Mouse (Mus musculus) thymus, adult 18-20 months (tissue): ENCODE measurements around the gene Tifab.

ENCODE experiments used
- DNase-seq, 2 experiments: peaks; one replicate each; pipeline ENCODE4 v3.0.0; 2022; ENCODE audit warnings: mixed read lengths in 2 of 2

Tifab gene

DNA sequence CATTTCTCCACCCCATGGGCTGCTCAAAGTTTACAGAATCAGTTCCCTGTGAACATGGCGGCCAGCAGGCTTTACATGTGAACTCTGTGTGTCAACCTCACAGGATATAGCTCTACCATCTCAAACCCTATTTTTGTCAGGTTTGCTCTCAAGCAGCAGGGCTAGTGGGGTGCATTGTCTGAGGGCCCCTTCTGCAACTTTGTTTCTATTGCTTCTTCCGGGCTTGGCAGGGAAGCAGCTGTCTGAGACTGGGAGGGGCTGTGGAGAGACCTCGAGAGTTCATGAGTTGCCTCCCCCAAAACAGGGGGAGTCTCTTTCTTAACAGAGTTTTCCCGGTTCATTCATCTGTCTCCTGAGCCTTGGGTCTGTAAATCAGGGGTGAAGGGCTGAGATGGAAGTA, 2.8 kb downstream of the Tifab start:
- DNase-seq, result peak; percentile 48 to 66

DNA sequence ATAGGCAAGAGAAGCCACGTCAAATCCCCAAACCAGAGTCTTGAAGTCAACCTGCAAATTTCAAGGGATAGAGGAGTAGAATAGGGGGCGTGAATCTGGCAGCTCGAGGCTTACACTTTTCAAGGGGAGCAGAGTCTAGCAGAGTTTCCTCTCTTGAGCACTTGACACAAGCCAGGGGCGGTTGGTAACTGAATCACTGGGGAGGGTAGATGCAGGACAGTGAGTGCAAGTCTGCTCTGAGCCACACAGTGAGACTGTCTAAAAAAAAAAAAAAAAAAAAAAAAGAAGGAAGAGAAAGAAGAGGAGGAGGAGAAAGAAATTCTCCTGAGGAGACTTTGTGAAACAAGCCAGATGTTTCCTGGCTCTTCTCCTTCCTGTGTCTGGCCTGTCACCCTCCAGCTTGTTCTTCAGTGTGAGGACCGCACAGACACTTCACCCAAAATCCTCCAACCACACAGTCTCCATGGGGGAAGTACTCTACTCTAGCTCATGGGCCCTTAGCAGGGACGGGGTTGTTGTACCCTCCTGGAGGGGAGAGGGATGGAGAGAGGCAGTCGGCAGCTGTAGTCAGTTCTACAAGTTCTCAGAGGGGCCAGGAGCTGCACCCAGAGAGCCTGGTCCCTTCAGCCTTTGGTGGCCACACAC, 5.7 kb downstream of the Tifab start:
- DNase-seq, result no peak

DNA sequence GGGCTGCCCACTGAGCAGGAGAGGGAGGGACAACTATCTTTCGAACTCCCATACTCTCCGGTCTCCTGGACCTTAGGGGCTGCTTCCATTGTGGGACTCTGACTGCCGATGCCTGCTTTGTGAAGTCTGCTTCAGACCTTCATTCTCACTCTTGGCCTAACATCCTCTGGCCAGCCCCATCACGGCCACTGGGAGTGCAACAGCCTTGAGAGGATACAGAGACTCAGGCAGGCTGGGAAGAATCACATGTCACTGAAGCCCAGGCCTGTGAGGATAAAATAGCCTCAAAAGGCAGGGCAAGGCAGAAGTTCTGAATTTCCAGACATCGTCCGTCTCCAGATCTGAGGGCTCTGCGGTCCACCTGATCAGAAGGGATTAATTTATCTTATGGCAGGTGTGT, 6.6 kb downstream of the Tifab start:
- no peak for DNase-seq

DNA sequence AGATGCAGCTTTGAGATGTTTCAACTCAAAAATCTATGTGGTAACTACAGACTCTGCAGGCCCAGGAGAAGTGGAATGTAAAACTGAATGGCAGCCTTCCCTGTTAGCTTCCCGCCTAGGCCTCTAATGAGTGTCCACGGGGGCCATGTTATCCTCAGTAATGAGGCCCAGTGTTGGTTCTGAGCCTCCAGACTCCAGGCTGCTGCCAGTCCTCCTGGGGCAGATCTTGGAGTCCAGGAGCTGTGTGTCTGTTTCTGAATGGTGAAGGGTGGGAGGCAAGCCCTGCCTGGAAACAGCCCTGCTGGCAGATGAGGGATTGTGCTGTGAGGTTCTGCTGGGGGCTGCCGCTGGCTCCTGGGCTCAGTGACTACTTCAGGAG, 10.3 kb downstream of the Tifab start:
- no peak for DNase-seq

DNA sequence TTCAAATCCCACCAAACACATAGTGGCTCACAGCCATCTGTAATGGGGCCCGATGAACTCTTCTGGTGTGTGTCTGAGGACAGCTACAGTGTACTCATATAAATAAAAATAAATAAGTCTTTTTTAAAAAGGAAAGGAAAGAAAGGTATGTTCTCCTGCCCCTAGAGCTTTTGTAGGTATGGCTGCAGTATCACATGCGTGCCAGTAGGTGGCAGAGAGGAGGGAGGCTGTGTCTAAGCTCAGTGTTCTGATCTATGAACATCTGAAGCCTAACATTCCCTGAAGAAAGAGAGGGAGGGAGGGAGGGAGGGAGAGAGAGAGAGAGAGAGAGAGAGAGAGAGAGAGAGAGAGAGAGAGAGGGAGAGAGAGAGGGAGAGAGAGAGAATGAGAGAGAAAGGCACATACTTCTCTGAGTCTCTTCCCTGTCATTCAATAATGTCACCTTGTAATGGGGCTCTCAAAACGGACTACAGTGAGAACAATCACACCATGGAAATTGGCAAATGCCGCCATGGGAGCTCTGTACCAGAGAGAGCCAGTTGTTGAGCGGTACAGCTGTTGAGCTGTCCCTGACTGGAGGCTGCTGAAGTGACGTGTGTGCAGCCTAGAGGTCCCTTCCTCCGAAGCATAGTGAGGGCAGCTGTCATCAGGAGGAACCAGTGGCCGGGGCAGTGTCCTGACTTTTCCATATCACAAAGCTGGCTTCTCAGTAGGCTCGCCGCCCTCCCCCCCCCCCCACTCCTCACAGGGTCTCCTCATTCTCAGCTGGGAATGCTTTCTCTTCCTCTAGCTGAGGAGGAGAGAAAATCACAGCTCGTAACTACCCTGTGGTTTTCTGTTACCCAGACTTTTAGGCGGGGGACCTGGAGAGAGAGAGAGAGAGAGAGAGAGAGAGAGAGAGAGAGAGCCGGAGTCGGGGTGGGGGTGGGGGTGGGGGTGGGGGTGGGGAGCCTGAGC, 11.0 kb downstream of the Tifab start:
- DNase-seq, result no peak

DNA sequence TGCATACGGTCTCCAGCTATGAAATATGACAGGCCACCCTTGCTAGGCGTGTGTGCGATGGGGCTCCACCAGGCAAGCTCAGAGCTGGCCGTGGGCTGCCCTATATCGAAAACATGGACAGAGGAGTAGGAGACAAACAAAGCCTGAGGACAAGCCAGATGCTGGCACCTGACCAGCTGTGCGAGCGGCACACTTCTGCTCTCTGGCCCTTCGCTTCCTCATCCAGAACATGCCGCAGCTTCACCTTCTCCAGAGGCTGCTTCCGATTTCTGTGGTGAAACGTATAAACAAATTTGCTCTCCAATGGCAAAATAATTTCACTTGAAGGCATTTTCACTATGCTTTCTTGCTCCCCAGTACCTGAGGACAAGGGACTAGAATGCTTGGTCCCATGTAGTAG, 13.1 kb downstream of the Tifab start:
- DNase-seq, result no peak

DNA sequence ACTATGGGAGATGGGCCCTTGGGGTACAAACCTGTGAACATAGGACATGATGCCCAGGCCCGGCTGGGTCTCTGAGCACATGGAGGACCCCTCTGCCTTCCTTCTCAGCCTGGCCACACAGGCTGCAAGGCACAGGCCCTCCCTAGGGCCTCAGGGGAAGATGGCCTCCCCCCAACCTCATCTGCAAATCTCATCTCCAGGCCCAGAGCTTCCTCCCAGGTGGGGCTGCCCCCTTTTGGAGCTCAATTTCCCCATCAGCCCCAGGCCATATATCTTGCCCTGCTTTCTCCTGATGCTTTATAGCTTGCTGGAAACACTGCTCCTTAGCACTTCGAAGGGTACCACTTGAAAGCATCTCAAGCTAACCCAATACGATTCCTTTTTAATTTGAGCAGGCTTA, 14.3 kb downstream of the Tifab start:
- no peak for DNase-seq

DNA sequence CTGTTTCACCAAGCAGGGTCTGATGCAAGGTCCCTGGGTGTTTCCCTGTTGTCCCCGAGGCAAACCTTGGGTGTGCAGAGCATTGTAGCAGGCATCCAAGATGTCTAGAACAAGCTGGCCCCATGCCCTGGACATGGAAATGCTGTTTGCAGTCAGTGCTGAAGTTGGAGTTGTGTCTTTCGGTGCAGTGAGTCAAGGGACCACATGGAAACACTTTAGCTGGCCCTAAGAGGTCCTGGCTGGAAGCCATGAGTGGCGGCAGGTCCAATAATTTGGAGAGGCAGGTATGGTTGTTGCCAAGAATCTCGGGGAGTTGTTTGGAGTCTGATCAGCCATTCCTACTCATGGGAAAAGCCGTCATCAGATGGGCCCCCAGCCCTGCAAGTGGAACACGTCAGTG, 14.9 kb downstream of the Tifab start:
- no peak for DNase-seq

DNA sequence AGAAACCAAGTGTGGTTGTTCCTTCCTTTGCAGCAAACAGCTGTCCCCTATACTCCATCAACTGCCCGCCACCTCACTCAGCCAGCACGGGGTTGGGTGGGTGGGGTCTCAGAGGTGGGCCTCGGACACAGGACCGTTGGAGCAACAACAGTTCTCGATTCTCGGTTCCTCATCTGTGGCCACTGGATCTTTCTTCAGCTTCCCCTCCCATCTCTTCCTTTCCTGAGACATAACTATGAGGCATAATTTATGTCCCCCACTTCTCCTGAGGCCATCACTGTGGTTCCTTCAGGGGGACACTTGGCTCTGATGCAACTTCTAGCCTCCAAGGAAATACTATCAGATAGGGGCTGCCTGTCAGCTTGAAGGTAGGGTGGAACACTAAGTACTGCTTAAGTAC, 15.8 kb downstream of the Tifab start:
- DNase-seq, result no peak

DNA sequence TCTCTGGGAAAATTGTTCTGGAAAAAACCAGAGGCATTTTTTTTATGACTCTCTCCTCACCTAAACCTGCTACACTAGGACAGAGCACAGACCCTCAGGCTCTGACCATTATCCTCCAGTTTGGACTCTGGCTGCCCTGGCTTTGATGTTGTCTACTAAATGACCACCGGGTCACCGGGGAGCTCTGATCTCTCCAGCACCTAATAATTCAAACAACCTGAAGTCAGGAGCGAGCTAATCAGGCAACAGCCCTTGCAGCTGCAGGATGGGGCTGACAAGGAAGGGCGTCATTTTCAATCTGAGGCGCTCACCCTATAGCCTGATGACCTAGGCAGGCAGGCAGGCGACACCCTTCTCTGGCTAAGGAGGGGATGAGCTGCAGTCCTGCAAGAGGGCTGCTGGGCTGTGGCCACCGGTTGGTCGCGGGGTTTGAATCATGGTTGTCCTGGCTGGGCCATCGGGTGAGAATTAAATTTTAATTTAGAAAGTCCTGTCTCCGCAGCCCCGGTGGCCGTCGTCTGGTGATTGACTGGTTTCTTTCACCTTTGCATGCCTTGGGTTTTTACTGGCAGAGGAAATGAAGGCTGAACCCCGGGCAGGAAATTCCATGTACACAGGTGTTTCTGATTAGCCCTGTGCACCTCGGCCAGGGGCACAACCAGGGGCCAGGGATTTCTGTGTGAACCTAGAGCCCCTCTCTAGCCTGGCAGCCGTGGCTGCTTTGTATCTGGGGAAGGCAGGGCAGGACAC, 18.9 kb downstream of the Tifab start:
- no peak for DNase-seq

DNA sequence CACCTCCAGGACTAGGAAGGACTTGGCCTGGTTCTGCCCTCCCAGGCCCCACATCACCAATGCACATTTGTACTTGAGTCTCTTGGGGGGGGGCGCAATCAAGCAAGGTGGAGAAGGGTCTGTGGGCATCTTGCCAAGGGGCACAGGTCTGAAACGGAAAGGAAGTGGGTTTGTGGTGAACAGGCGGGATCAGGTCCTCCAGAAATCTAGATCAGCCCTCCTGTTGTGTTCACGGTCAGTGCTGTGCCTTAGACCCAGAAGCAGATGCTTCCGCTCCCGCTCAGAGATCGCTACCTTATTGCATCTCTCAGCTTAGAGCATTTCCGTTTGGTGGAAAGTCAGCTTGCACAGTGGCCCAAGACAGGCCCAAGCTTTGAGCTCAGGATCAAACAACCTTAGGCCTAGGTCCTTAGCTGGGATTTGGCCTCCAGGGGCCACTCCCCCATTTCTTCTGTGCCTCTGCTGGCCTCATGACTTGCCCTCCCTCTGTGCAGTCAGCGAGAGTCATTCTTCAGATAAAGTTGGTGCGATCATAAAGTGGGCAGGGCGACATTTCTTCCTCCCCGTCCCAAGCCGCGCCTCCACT, 19.6 kb downstream of the Tifab start:
- DNase-seq, result peak in 1 of 2 experiments; percentile 49

DNA sequence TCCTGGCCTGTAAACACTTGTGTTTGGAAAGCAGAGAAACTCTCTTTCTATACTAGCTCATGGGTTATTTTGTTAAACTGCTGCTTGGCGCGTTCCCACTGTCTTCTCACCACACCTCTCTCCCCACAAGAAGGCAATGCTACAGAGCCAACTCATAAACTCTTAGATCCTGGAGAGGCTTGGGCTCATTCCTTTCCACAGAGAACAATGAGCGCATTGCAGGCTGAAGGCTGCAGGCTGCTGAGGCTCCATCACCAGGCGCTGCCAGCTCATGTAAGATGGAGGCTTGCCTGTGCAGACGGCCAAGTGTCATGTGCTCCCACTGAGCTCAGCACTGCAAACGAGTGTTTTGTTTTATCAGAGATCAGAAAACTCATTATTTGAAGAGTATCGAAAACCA, 23.0 kb downstream of the Tifab start:
- no peak for DNase-seq

DNA sequence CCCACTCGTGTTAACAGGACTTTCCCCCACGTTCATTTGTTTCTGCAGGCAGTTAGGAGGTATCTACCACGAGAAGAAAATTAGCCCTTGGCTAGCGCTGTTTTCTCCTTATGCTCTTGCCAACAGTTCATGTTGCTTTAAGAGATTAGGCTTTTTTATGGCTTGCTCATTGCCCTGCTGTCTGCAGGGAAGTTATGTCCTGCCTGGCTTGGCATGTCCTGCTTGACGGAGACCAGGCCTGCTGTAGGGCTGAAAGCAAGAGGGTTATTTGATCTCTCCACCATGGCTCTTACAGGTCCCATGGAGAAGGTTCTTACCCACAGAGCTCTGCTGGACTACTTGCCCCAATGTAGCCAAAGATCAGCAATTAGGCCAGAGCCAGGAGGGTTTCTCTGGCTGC, 23.6 kb downstream of the Tifab start:
- DNase-seq, result no peak

DNA sequence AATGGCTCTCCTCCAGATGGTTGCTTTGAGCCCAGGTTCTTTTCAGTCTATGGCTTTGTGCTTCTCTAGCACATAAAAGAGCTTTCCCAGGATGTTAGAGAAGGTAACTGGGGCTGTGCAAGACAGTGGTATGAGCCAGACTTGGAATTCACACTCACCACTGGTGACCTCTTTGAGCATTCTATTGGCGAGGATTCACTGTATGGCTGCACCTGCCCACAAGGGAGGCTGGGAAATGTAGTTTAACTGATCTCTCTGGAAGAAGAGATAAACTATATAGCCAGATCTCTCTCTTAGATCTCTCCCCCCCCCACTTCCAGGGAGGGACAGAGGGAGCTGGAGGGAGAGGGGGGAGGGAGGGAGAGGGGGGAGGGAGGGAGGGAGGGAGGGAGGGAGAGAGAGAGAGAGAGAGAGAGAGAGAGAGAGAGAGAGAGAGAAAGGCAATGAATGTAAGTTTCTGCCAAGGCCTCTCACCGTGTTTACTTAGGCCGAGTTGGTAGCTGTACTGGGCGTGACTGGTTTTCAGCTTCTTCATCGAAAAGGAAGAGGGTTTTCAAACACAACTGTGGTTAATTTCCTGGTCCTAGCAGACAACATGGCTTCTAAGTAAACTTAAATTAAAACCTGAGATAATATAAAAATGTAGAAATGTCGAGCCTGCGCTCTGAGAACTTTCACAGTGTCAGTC, 25.8 kb downstream of the Tifab start:
- DNase-seq, result no peak

DNA sequence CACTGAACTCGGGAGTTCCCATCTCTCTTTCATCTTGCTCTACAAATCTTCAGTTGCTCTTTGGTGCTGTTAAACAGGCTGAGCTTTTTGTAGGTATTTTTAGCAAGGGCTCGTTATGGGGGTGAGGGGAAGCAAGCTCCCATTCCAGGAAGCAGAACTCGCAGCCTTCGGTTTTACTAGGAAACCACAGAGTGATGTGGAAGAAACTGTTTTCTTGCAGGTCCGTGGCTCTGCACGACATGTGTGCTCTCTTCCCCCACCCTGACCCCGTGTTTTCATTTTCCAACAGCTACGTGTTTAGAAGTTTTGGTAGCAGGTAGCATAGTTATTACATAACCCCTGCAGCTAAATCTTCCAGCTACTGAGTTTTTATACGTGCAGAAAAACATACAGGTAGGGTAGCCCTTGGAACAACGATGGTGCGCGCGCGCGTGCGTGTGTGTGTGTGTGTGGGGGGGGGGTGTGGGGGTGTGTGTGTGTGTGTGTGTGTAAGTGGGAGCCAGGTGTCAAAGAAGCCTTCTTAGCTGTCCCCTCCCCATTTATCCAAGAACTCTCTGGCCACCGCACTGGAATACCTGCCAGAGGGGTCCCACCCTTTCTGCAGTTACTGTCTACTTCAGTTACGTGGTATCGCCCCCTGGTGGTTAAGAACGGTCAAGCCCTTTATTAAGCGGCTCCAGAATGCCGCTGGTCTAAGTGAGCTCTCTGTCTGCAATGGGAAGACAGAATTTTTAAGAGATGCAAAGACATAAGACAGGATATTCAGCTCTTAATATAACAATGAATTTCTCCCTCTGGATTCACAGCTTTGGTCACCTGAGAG, 27.1 kb downstream of the Tifab start:
- peak in 1 of 2 experiments; percentile 52 for DNase-seq

DNA sequence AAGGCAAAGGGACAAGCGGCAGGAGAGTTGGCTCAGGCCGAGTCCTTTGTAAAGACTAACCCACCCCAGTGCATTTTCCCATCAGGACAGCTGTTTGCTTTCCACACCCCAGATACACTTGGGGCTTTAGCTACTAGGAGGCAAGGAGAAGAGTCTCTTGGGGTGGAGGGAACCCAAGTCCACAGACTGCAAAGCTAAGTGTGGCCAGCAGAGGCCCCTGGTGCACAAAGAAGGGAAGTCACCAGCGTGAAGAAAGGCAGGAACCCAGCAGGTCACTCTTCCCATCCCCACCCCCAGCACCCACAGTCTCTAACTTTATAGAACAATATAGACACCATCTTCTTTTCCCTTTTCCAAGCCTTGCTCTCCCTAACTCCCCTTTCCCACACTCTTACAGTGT, 33.2 kb downstream of the Tifab start:
- peak; percentile 47 to 49 for DNase-seq

DNA sequence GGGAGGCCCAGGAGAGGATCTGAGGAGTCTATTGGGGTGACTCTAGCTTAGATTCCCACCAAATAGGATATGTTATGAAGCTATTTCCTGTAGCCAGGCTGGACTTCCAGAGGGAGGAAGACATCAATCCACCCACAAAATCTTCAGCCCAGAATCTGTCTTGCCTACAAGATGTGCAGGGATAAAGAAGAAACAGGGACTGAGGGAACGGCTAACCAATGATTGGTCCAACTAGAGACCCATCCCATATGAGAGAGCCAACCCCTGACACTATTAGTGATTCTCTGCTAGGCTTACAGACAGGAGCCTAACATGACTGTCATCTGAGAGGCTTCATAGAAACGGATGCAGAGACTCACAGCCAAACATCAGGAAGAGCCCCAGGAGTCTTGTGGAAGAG, 34.7 kb downstream of the Tifab start:
- no peak for DNase-seq

DNA sequence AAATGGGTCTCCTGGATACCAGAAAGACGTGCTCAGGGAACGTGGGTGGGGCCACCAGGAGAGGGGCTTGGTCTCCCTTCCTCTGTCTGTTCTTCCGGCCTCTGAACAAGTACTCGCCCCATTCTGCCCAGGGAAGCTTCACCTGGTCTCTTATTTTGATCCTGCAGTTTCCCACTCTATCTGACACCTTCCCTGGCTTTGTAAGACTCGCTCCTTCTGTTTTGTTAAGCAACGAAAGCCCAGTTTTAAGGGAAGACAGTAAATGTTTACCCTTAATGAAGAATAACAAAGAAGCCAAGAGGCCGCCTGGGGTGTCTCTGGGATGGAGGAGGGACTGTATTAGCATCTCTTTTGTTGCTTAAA, 35.6 kb downstream of the Tifab start:
- DNase-seq, result no peak

DNA sequence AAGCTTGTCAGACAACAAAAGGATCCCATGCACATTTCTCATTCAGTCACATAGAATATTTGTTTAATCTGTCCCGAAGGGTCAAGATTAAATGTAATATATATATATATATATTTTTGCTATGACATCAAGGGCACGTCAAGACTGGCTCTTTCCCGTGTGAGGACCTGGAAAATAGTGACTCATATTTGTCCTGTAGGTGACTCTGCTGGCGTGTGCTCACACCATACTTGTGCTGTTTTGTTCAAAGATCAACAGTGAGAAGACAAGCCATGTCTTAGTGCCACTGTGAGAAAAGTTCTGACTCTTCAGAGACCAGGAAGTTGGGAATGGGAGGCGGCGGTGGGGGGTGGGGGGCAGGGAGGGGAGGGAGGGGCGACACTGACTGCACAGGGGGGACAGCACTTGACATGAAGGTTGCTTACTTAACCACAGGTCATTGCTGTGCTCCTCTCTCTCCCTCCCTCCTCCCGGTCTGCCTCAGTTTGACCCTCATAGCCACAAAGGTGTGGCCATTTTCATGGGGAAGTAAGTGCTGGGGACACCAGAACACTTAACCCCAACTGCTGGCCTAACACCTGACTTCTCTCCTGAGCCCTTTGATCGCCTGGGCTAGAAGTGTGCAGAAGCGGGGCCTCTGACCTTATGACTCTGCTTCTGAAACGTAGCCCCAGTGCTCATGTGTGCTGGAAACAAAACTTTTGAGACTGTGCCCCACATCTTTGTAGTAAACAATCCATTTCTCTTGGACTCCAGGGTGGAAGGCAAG, 36.1 kb downstream of the Tifab start:
- no peak for DNase-seq

DNA sequence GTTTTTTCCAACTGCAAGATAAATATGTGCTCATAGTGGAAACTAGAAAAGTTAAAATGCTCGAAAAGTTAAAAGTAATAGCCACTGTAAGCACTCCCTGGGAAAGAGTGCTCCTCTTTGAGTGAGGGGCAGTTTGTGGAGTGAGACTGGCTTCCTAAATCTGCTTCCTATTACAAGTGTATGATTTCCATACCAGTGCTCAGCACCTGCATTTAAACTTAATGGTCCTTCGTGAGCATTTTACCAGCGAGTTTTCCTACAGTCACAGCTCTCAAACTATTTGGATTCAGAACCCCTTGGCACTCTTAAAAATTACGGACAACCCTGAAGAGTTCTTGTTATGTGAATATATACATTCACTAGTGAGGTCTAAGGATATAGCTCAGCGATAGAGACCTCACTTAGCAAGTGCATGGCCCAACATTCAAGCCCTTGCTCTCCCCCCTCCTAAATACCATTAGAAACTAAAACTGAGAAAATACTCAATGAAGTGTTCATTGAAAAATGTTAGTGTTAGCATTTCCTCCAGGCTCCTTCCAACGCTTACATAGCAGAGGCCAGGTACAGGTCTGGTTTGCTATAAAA, 39.4 kb downstream of the Tifab start:
- no peak for DNase-seq

DNA sequence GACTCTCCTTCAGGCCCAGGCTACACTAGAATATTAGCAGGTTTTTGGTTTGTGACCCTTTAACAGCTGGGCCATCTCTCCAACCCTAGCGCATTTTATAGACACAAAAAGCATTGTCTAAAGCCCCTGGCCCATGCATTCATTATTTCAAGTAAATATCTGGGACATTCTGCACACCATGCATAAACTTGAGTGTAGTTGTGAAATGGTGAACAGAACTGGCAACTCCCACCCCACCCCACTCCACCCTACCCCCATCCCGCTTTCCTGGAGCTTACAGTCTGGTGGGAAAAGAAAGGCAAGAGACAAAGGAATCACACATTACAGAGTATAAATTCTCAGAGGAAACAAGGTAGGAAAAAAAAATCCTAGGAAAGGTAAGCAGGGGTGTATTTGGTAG, 42.5 kb downstream of the Tifab start, which contains the start of gene H2afy:
TSS of gene H2afy (minus strand) at position 162 of the 400 bp plus-strand sequence.
- no peak for DNase-seq
